Mouse (Mus musculus) liver, embryonic 11.5 days (tissue): ENCODE results near the gene Foxd1. TPM values are rescaled to one million over a fixed set of nuclear protein-coding genes. Genes with fewer than 3 reads are reported as not detected.

Experiments used
- ATAC-seq: fragments of 200-750 bp; cut with Nextera tagmentation; replicated peaks from 2 replicates; pipeline ENCODE4 v1.8.0; 2017; ENCODE audit warnings: moderate number of reproducible peaks, mild to moderate bottlenecking, moderate TSS enrichment, moderate library complexity; ENCODE audit not compliant: low FRiP score
- DNase-seq: peaks from one replicate; pipeline ENCODE4 v3.0.0-alpha.2; 2017; ENCODE audit warnings: low spot score
- H3K27ac ChIP-seq: fragments of 300-500 bp; sonication (generic); 2 replicates; pipeline ENCODE4 v1.5.1; 2014; ENCODE audit warnings: mild to moderate bottlenecking, low read depth, low read length, control low read depth
- H3K27me3 ChIP-seq: fragments of 300-500 bp; sonication (generic); replicated peaks from 2 replicates; pipeline ENCODE4 v1.6.1; 2014; ENCODE audit warnings: low read length, mixed read lengths; ENCODE audit not compliant: control insufficient read depth, insufficient read depth
- H3K36me3 ChIP-seq: fragments of 300-500 bp; sonication (generic); 2 replicates; pipeline ENCODE4 v1.6.1; 2014; ENCODE audit warnings: mild to moderate bottlenecking, low read length, moderate library complexity, mixed read lengths; ENCODE audit not compliant: control insufficient read depth, insufficient read depth
- H3K4me1 ChIP-seq: fragments of 300-500 bp; sonication (generic); replicated peaks from 2 replicates; pipeline ENCODE4 v1.6.1; 2014; ENCODE audit warnings: low read length, mixed read lengths; ENCODE audit not compliant: control insufficient read depth, insufficient read depth
- H3K4me2 ChIP-seq: fragments of 300-500 bp; sonication (generic); 2 replicates; pipeline ENCODE4 v1.6.1; 2014; ENCODE audit warnings: mild to moderate bottlenecking, control low read depth, moderate library complexity
- H3K4me3 ChIP-seq: fragments of 300-500 bp; sonication (generic); 2 replicates; pipeline ENCODE4 v1.5.1; 2014; ENCODE audit warnings: low read depth, low read length, control low read depth
- H3K9ac ChIP-seq: fragments of 300-500 bp; sonication (generic); 2 replicates; pipeline ENCODE4 v1.6.1; 2014; ENCODE audit warnings: low read depth, low read length, control low read depth
- H3K9me3 ChIP-seq: fragments of 300-500 bp; sonication (generic); 2 replicates; pipeline ENCODE4 v1.6.1; 2016; ENCODE audit warnings: low read length, inconsistent platforms, mixed read lengths; ENCODE audit not compliant: control insufficient read depth
- WGBS: fragments of 180-500 bp; shearing (Covaris S2); extraction: QIAGEN DNeasy Blood & Tissue Kit; methylation state at CpG from one replicate; pipeline ENCODE4 v1.1.7; 2014; 5-methylcytosine and 5-hydroxymethylcytosine counted together
- polyA plus RNA-seq: library from polyadenylated mRNA; unstranded; fragments of >200 nt; fragmentation: Nextera tagmentation; extraction: Ambion mirVana; gene quantifications from 2 replicates; pipeline ENCODE4 v1.2.1, GENCODE M21; 2014

The Foxd1 gene
- polyA plus RNA-seq = 0.05 TPM in 1 of 2 replicates, not detected in the other

- Histone ChIP-seq H3K4me1 (peaks cover 8% of the 10 kb centered on the region), H3K27me3 (peaks cover 95% of the 10 kb centered on the region), H3K36me3 (no peaks in the 10 kb centered on the region), H3K9ac (no peak within 1 kb of the TSS), H3K4me2 (peak within 1 kb of the TSS; percentile 75), H3K27ac (no peak within 1 kb of the TSS), H3K4me3 (peak within 1 kb of the TSS; percentile 44), H3K9me3 (no peaks in the 10 kb centered on the region)
- ATAC-seq (peak; percentile 71), DNase-seq (peak; percentile 55)
- WGBS = 1% methylated on average over 76 of the region's 76 CpGs
These were observed at the start of gene Foxd1 for GRCm38 (mm10) chr13:98354090-98354801. Gene Foxd1, plus strand, starts transcription at chr13:98354242.

- ATAC-seq (no peak), DNase-seq (no peak)
- H3K27ac ChIP-seq = no peak overlapping the region
- H3K36me3 ChIP-seq = peaks cover 10% of the 10 kb centered on the region
- H3K9ac ChIP-seq = no peak overlapping the region
- no peaks in the 10 kb centered on the region for H3K27me3 ChIP-seq
- no peak overlapping the region for H3K4me3 ChIP-seq
- no peak overlapping the region for H3K4me2 ChIP-seq
- no peaks in the 10 kb centered on the region for H3K9me3 ChIP-seq
- no peaks in the 10 kb centered on the region for H3K4me1 ChIP-seq
- WGBS = 86% methylated on average over 9 of the region's 9 CpGs
These were observed 48.8 kb upstream of the Foxd1 start for GRCm38 (mm10) chr13:98305257-98305656.

- Histone ChIP-seq H3K9ac (no peak overlapping the region), H3K4me2 (no peak overlapping the region)
These were observed 47.6 kb upstream of the Foxd1 start for GRCm38 (mm10) chr13:98306393-98306792.

GRCm38 (mm10) chr13:98306852-98307475 lies 47.1 kb upstream of the Foxd1 start:
- H3K27ac ChIP-seq = no peak overlapping the region
- H3K4me2 ChIP-seq = no peak overlapping the region
- peaks cover 21% of the 10 kb centered on the region for H3K36me3 ChIP-seq
- WGBS = 60% methylated on average over 14 of the region's 14 CpGs
- no peaks in the 10 kb centered on the region for H3K9me3 ChIP-seq
- H3K27me3 ChIP-seq = no peaks in the 10 kb centered on the region
- H3K4me3 ChIP-seq = no peak overlapping the region
- no peaks in the 10 kb centered on the region for H3K4me1 ChIP-seq
- no peak overlapping the region for H3K9ac ChIP-seq
- ATAC-seq (no peak), DNase-seq (no peak)

More at GRCm38 (mm10) chr13:98306393-98306792, 47.6 kb upstream of the Foxd1 start:
- no peak for DNase-seq
- Histone ChIP-seq H3K27me3 (no peaks in the 10 kb centered on the region), H3K9me3 (no peaks in the 10 kb centered on the region), H3K36me3 (peaks cover 18% of the 10 kb centered on the region), H3K4me3 (no peak overlapping the region), H3K27ac (no peak overlapping the region), H3K4me1 (no peaks in the 10 kb centered on the region)
- WGBS = 40% methylated on average over 5 of the region's 5 CpGs
- ATAC-seq = no peak

GRCm38 (mm10) chr13:98308004-98308403 lies 46.0 kb upstream of the Foxd1 start:
- H3K9me3 ChIP-seq = no peaks in the 10 kb centered on the region
- H3K27me3 ChIP-seq = no peaks in the 10 kb centered on the region
- ATAC-seq (no peak), DNase-seq (no peak)
- no peak overlapping the region for H3K27ac ChIP-seq
- WGBS = 76% methylated on average over 5 of the region's 5 CpGs
- H3K4me1 ChIP-seq = no peaks in the 10 kb centered on the region
- no peak overlapping the region for H3K9ac ChIP-seq
- no peak overlapping the region for H3K4me2 ChIP-seq
- H3K36me3 ChIP-seq = peaks cover 23% of the 10 kb centered on the region
- H3K4me3 ChIP-seq = no peak overlapping the region

- H3K4me1 ChIP-seq = no peaks in the 10 kb centered on the region
- H3K36me3 ChIP-seq = peaks cover 29% of the 10 kb centered on the region
- no peak overlapping the region for H3K4me2 ChIP-seq
- WGBS = 81% methylated on average over 4 of the region's 4 CpGs
- H3K9me3 ChIP-seq = no peaks in the 10 kb centered on the region
- no peaks in the 10 kb centered on the region for H3K27me3 ChIP-seq
- H3K27ac ChIP-seq = no peak overlapping the region
- no peak overlapping the region for H3K4me3 ChIP-seq
- no peak overlapping the region for H3K9ac ChIP-seq
- no peak for ATAC-seq
- no peak for DNase-seq
These were observed 45.3 kb upstream of the Foxd1 start for GRCm38 (mm10) chr13:98308724-98309123.

- Histone ChIP-seq H3K4me3 (no peak overlapping the region), H3K27ac (no peak overlapping the region), H3K36me3 (peaks cover 32% of the 10 kb centered on the region), H3K9me3 (no peaks in the 10 kb centered on the region), H3K9ac (no peak overlapping the region), H3K27me3 (no peaks in the 10 kb centered on the region), H3K4me2 (no peak overlapping the region), H3K4me1 (peaks cover 10% of the 10 kb centered on the region)
- DNase-seq = no peak
- ATAC-seq = no peak
- 94% methylated on average over 5 of the region's 5 CpGs for WGBS
These were observed 42.4 kb upstream of the Foxd1 start for GRCm38 (mm10) chr13:98311597-98311996.

- 71% methylated on average over 7 of the region's 7 CpGs for WGBS
- H3K9ac ChIP-seq = no peak overlapping the region
- ATAC-seq = no peak
These were observed 40.4 kb upstream of the Foxd1 start for GRCm38 (mm10) chr13:98313631-98314030.

GRCm38 (mm10) chr13:98315124-98315523 lies 38.9 kb upstream of the Foxd1 start:
- Histone ChIP-seq H3K27me3 (no peaks in the 10 kb centered on the region), H3K9ac (no peak overlapping the region), H3K4me3 (peak overlapping the region; percentile 100), H3K9me3 (no peaks in the 10 kb centered on the region), H3K4me1 (peaks cover 10% of the 10 kb centered on the region), H3K36me3 (peaks cover 22% of the 10 kb centered on the region), H3K27ac (no peak overlapping the region), H3K4me2 (peak overlapping the region; percentile 78)
- 66% methylated on average over 4 of the region's 4 CpGs for WGBS
- no peak for DNase-seq
- ATAC-seq = no peak

More at GRCm38 (mm10) chr13:98313631-98314030, 40.4 kb upstream of the Foxd1 start:
- DNase-seq = no peak
- Histone ChIP-seq H3K9me3 (no peaks in the 10 kb centered on the region), H3K4me1 (peaks cover 10% of the 10 kb centered on the region), H3K4me2 (no peak overlapping the region), H3K27ac (no peak overlapping the region), H3K36me3 (peaks cover 28% of the 10 kb centered on the region), H3K27me3 (no peaks in the 10 kb centered on the region), H3K4me3 (no peak overlapping the region)
